ENCODE assay signal across 8 mouse cellular contexts in genomic region chr15:81399638-81400315, GRCm38 (mm10). TPM values are rescaled to one million over a fixed set of nuclear protein-coding genes. Genes with fewer than 3 reads are reported as not detected.
DNase-seq lines count a peak whose midpoint lies in the region; ATAC-seq and TF ChIP-seq lines count a peak whose summit lies in the region.

Gene St13 (minus strand): TSS chr15:81400077.
Gene Xpnpep3 (plus strand): TSS chr15:81400138.

- peak within 1 kb of the TSS; percentile 97 for H3K27ac ChIP-seq in gastrocnemius, adult 2 months
- peak within 1 kb of the TSS; percentile 97 for H3K27ac ChIP-seq in hindbrain, postnatal 0 days
- peak within 1 kb of the TSS; percentile 100 for H3K27ac ChIP-seq in left cerebral cortex, adult 2 months

- no peak for TF ChIP-seq CTCF in gastrocnemius, adult 2 months (IDR thresholded peaks at IDR 0.05)
- TF ChIP-seq CTCF in hindbrain, postnatal 0 days (IDR thresholded peaks at IDR 0.05; ENCODE audit: low read depth), result no peak
- TF ChIP-seq CTCF in left cerebral cortex, adult 2 months (IDR thresholded peaks at IDR 0.05), result no peak

- H3K4me1 ChIP-seq in hindbrain, postnatal 0 days (ENCODE audit: insufficient read depth, low read length), result peaks cover 6% of the 10 kb centered on the region; the same call in 1 of the 2 replicates

- intact Hi-C loops in gastrocnemius, adult 2 months (cut with DNase I), result loop anchor here (5.0 kb wide), 2 partner anchors 37 to 188 kb away; partner anchors contain the start of genes Ep300 and Slc25a17
- intact Hi-C loops in left cerebral cortex, adult 2 months (cut with DNase I), result loop anchor here (1.0 to 2.0 kb wide), 2 partner anchors 65 to 187 kb away; no protein-coding TSS in a partner anchor

- under 1% methylated on average over 50 of the region's 50 CpGs for WGBS in hindbrain, postnatal 0 days

- no peaks in the 10 kb centered on the region for H3K9me3 ChIP-seq in hindbrain, postnatal 0 days (ENCODE audit: low read length)

- H3K4me3 ChIP-seq in gastrocnemius, adult 2 months, result peak within 1 kb of the TSS; percentile 88
- H3K4me3 ChIP-seq in hindbrain, postnatal 0 days (ENCODE audit: low read length), result peak within 1 kb of the TSS; percentile 94
- H3K4me3 ChIP-seq in left cerebral cortex, adult 2 months, result peak within 1 kb of the TSS; percentile 80

- H3K36me3 ChIP-seq in hindbrain, postnatal 0 days (ENCODE audit: insufficient read depth, low read length), result no peaks in the 10 kb centered on the region

- H3K27me3 ChIP-seq in hindbrain, postnatal 0 days (ENCODE audit: insufficient read depth, low read length), result no peaks in the 10 kb centered on the region

- DNase-seq in WW6 (ENCODE audit: low read depth, low spot score), result peak; percentile 86
- DNase-seq in cerebellum, postnatal 4 days (ENCODE audit: low spot score in 2 of 2), result peak; percentile 97 to 98
- DNase-seq in gastrocnemius, adult 2 months, result peak; percentile 98
- DNase-seq in hindbrain, postnatal 0 days (ENCODE audit: low spot score), result peak; percentile 98
- DNase-seq in left cerebral cortex, adult 2 months (ENCODE audit: extremely low spot score in 1 of 2, low spot score in 2 of 2), result peak; percentile 96 to 99
- DNase-seq in right cerebral cortex, adult 2 months (ENCODE audit: low spot score in 2 of 2), result peak; percentile 97 to 98
- peak; percentile 97 for DNase-seq in urinary bladder, postnatal 14 days (ENCODE audit: low spot score)

- peak within 1 kb of the TSS; percentile 91 for H3K9ac ChIP-seq in hindbrain, postnatal 0 days (replicated peaks; ENCODE audit: low read length)

- peak within 1 kb of the TSS; percentile 70 for H3K4me2 ChIP-seq in hindbrain, postnatal 0 days (ENCODE audit: low read depth, low read length)

- ATAC-seq in hindbrain, postnatal 0 days, result peak; percentile 100
- peak; percentile 97 for ATAC-seq in megakaryocyte, adult 5-6 weeks (ENCODE audit: poor library complexity, severe bottlenecking)

RNA-seq across cellular contexts. Expression of gene St13, which starts in this region (rescaled TPM):
- 100 to 1,000 TPM in 1 of 2 experiments, 10 to 100 TPM in 1; 86.8 to 114 TPM for total RNA-seq in gastrocnemius, adult 2 months (2021)
- 83.8 and 87.8 TPM in 2 replicates for total RNA-seq in hindbrain, postnatal 0 days (2014; rRNA removed)
- polyA plus RNA-seq in hindbrain, postnatal 0 days (2015; fragmentation: Nextera tagmentation; extraction: Ambion mirVana), result 209 and 221 TPM in 2 replicates
- total RNA-seq in left cerebral cortex, adult 2 months (2021), result 100 to 1,000 TPM; 168 to 171 TPM
- total RNA-seq in megakaryocyte, adult 5-6 weeks (2015), result 47.5 and 60.1 TPM in 2 replicates
- 162 and 222 TPM in 2 replicates for total RNA-seq in megakaryocyte, adult 5-6 weeks (2017)

RNA-seq across cellular contexts. Expression of gene Xpnpep3, which starts in this region (rescaled TPM):
- total RNA-seq in gastrocnemius, adult 2 months (2021), result 1 to 10 TPM; 4.8 to 7.4 TPM
- total RNA-seq in hindbrain, postnatal 0 days (2014; rRNA removed), result 7.7 and 12.7 TPM in 2 replicates
- 6.5 and 6.7 TPM in 2 replicates for polyA plus RNA-seq in hindbrain, postnatal 0 days (2015; fragmentation: Nextera tagmentation; extraction: Ambion mirVana)
- 10 to 100 TPM; 15.1 to 15.4 TPM for total RNA-seq in left cerebral cortex, adult 2 months (2021)
- total RNA-seq in megakaryocyte, adult 5-6 weeks (2015), result 3.3 and 6.8 TPM in 2 replicates
- total RNA-seq in megakaryocyte, adult 5-6 weeks (2017), result 9.1 and 15.7 TPM in 2 replicates

Comparison
In these comparisons a context has a peak if more than half of its experiments do, and no peak if none do; other contexts are left out.
1. Peak in every context shown above with its lines: DNase-seq, ATAC-seq, H3K4me3 ChIP-seq and H3K27ac ChIP-seq.